Mouse (Mus musculus) neural tube, embryonic 12.5 days (tissue): ENCODE measurements around the gene Cgrrf1. TPM values are rescaled to one million over a fixed set of nuclear protein-coding genes. Genes with fewer than 3 reads are reported as not detected.

Source experiments
- polyA plus RNA-seq: library from polyadenylated mRNA; unstranded; fragments of >200 nt; fragmentation: Nextera tagmentation; extraction: Ambion mirVana; gene quantifications from 2 replicates; pipeline ENCODE4 v1.2.1, GENCODE M21; 2016

The Cgrrf1 gene
- polyA plus RNA-seq, 1 experiment from 2014 or later = 23.2 TPM

Other genes with a start within 250 kb of the Cgrrf1 start
- 30.7 TPM in 2 replicates for gene Cdkn3, start 71.6 kb upstream of the Cgrrf1 start, polyA plus RNA-seq
- gene Cnih1, start 43.7 kb upstream of the Cgrrf1 start, polyA plus RNA-seq = 194 and 198 TPM in 2 replicates
- 96.7 and 106 TPM in 2 replicates for gene Gmfb, start 9.9 kb upstream of the Cgrrf1 start, polyA plus RNA-seq
- gene Samd4, start 50.7 kb downstream of the Cgrrf1 start, polyA plus RNA-seq = 3.9 and 4.7 TPM in 2 replicates